Mouse (Mus musculus) brown adipose tissue, adult 24 weeks (tissue): ENCODE data around the gene Nt5c3b. TPM values are rescaled to one million over a fixed set of nuclear protein-coding genes. Genes with fewer than 3 reads are reported as not detected.

Experiments used
- H3K27ac ChIP-seq: fragments of 200-500 bp; replicated peaks from 2 replicates; pipeline ENCODE4 v1.5.1; 2012; ENCODE audit warnings: low read depth, mild to moderate bottlenecking, low read length
- H3K4me1 ChIP-seq: fragments of 200-500 bp; 2 replicates; pipeline ENCODE4 v1.6.1; 2012; ENCODE audit warnings: low read length, mixed read lengths; ENCODE audit not compliant: control insufficient read depth, insufficient read depth, insufficient read length
- H3K4me3 ChIP-seq: fragments of 200-500 bp; 2 replicates; pipeline ENCODE4 v1.5.1; 2012; ENCODE audit warnings: low read depth, mild to moderate bottlenecking, low read length, moderate library complexity; ENCODE audit not compliant: insufficient read depth
- polyA plus RNA-seq: library from polyadenylated mRNA; stranded (reverse); fragments of >200 nt; gene quantifications from 2 replicates; pipeline ENCODE4 v1.2.4, GENCODE M21; 2012; ENCODE audit not compliant: missing spikeins, insufficient read depth, insufficient read length

The Nt5c3b gene
- polyA plus RNA-seq, 1 experiment = 14.7 TPM

DNA sequence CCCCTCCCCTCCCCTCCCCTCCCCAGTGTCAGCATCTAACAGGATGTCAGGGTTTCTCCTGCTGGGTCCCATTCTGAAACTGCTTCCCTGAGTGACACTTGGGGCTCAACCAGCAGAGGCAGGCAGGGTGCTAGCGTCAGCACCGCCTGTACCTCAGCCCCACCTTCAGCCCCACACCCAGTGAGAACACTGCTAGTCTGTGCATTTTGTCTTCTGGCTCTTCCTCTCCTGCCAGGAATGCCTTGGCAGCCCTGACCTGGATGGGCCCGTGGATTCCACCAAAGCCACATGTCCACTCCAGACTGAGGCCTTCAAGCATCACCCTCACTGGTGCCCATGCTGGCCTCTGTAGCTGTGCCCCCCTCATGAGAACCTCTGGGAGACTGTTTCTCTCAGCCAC, 31.9 kb downstream of the Nt5c3b start:
- H3K4me1 ChIP-seq = no peaks in the 10 kb centered on the region; the same call in 1 of the 2 replicates
- no peak overlapping the region for H3K27ac ChIP-seq

GRCm38 (mm10) chr11:100408835-100409462, 32.7 kb downstream of the Nt5c3b start:
- H3K27ac ChIP-seq = no peak overlapping the region
- no peaks in the 10 kb centered on the region; the same call in 1 of the 2 replicates for H3K4me1 ChIP-seq
- no peak overlapping the region for H3K4me3 ChIP-seq

More for the DNA sequence above, 31.9 kb downstream of the Nt5c3b start:
- no peak overlapping the region for H3K4me3 ChIP-seq

GRCm38 (mm10) chr11:100408076-100408834, 33.4 kb downstream of the Nt5c3b start:
- no peaks in the 10 kb centered on the region for H3K4me1 ChIP-seq
- H3K27ac ChIP-seq = no peak overlapping the region
- H3K4me3 ChIP-seq = no peak overlapping the region

DNA sequence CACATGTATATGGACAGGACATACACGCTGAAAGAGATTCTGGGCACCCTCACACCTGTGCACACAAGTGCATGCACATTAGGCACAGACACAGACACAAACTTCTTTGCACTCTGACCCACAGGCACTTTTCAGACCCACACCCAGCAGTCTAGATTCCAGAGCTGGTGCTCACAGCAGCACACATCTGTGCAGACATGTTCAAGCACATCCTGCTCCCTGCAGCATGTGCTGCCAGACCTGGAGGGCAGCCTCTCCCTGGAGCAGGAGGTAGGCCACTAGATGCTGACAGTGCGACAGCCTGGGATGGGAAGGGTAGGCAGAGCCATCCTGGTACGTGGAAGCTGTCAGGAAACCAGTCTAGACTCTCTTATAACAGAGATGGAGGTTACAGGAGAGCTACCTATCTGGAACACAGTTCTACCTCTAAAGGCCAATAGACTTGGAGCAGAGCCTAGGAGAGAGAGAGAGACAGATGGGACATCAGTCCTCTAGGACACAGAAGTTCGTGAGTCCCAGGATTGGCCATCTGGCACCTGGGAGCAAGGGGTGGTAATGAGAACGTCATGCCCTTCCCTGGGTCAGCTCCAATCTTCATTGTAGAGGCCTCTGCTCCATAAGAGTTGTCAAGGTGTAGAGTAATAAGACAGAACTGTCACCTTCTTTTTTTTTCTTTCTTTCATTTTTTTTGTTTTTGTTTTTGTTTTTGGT, 34.5 kb downstream of the Nt5c3b start:
- H3K4me1 ChIP-seq = no peaks in the 10 kb centered on the region
- no peak overlapping the region for H3K4me3 ChIP-seq

DNA sequence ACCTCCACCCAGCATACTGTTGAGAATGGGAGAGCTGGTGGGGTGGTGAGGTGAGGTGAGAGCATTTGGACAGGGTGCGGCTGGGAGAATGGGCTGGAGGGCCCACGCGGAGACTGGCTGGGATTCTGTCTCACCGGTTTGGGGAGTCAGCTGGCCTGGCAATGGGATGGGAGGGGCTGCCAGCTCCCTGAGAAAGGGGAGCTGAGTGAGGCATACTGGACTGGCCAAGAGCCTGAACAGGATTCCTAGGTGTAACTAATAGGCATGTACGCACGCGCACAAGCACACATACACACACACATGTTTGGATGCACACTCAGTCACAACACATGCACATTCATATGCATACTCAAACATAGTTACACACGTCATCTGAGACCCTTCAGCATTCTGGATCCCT, 35.3 kb downstream of the Nt5c3b start:
- no peaks in the 10 kb centered on the region for H3K4me1 ChIP-seq
- no peak overlapping the region for H3K27ac ChIP-seq
- no peak overlapping the region for H3K4me3 ChIP-seq

More for the DNA sequence above, 34.5 kb downstream of the Nt5c3b start:
- H3K27ac ChIP-seq = no peak overlapping the region

GRCm38 (mm10) chr11:100404456-100405074, 37.0 kb downstream of the Nt5c3b start:
- no peak overlapping the region for H3K27ac ChIP-seq
- H3K4me3 ChIP-seq = no peak overlapping the region
- peaks cover 7% of the 10 kb centered on the region; the same call in 1 of the 2 replicates for H3K4me1 ChIP-seq

- H3K4me3 ChIP-seq = no peak overlapping the region
- peaks cover 12% of the 10 kb centered on the region; the same call in 1 of the 2 replicates for H3K4me1 ChIP-seq
- no peak overlapping the region for H3K27ac ChIP-seq
Measured at GRCm38 (mm10) chr11:100403445-100404134, 38.0 kb downstream of the Nt5c3b start.

DNA sequence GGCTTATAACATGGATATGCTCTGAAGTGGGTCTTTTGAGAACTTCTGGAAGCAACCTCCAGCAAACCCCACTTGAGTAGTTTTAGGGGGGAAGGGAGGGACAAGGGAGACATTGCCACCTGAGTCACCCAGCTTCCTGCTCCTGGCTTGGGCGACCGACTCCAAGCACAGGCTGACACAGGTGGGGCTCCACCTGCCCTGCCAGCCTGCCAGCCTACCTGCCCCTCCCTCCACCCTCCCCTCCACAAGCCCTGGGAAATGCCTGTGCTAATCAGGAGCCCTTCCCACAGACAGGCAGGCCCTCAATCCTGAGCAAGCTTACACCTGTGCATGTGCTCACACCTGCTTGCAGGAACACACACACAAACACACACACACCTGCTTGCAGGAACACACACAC, 38.9 kb downstream of the Nt5c3b start:
- Histone ChIP-seq H3K4me1 (peaks cover 12% of the 10 kb centered on the region; the same call in 1 of the 2 replicates), H3K27ac (no peak overlapping the region), H3K4me3 (no peak overlapping the region)

GRCm38 (mm10) chr11:100402240-100402639, 39.4 kb downstream of the Nt5c3b start:
- no peak overlapping the region for H3K27ac ChIP-seq
- H3K4me3 ChIP-seq = no peak overlapping the region

DNA sequence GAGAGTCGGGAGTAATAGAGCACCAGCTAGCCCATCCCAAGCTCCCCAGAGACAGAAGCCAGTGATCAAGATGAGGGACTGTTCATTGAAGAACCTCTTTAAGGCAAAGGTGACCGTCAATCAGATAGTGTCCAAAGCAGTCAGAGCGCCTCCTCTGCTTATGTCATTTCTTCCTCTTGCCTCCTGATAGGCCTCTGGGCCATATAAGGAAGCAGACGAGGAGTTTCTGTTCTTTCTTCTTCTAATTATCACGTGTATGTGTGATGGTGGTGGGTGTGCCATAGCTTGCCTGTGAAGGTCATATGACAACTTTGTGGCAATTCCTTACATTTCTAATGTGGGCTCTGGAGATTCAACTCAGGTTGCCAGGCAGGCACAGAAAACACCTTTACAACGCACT, 40.8 kb downstream of the Nt5c3b start:
- Histone ChIP-seq H3K4me3 (no peak overlapping the region), H3K27ac (peak overlapping the region; percentile 46), H3K4me1 (peaks cover 13% of the 10 kb centered on the region)

More at GRCm38 (mm10) chr11:100402240-100402639, 39.4 kb downstream of the Nt5c3b start:
- peaks cover 12% of the 10 kb centered on the region; the same call in 1 of the 2 replicates for H3K4me1 ChIP-seq

- Histone ChIP-seq H3K27ac (peak overlapping the region; percentile 62), H3K4me3 (no peak overlapping the region), H3K4me1 (peaks cover 17% of the 10 kb centered on the region)
Measured at GRCm38 (mm10) chr11:100399727-100400538, 41.7 kb downstream of the Nt5c3b start.

- Histone ChIP-seq H3K4me3 (no peak overlapping the region), H3K4me1 (peaks cover 21% of the 10 kb centered on the region), H3K27ac (peak overlapping the region; percentile 62)
Measured at GRCm38 (mm10) chr11:100399320-100399719, 42.3 kb downstream of the Nt5c3b start.

DNA sequence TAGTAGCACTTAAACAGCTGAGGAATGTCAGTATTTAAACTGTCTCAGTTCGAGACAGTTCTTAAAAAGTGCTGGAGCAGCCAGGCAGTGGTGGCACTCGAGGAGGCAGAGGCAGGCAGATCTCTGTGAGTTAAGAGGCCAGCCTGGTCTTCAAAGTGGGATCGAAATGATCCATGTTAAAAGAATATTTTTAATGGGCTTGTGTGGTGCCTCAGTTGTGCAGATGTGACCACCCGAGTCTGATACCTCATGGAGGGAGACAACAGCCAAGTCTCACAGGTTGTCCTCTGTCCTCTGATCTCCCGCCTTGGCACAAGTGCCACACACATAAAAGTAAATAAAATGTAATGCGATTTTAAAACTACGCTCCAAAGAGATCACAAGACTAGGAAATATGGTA, 43.1 kb downstream of the Nt5c3b start:
- H3K4me3 ChIP-seq = no peak overlapping the region
- H3K4me1 ChIP-seq = peaks cover 25% of the 10 kb centered on the region
- H3K27ac ChIP-seq = no peak overlapping the region
